Mouse (Mus musculus): ENCODE measurements around the gene Tex46.

- TF ChIP-seq CTCF (IDR thresholded peaks at IDR 0.05) (no peak), EP300 (IDR thresholded peaks at IDR 0.05) (no peak)
Observed at GRCm38 (mm10) chr4:136613657-136614056, 3.4 kb downstream of the Tex46 start.
